Mouse (Mus musculus): ENCODE measurements around the gene Btnl2. TPM values are rescaled to one million over a fixed set of nuclear protein-coding genes. Genes with fewer than 3 reads are reported as not detected.

Btnl2 gene
- total and polyA plus RNA-seq, 3 experiments = 1.1 to 4.8 (median 2.0) TPM

DNA sequence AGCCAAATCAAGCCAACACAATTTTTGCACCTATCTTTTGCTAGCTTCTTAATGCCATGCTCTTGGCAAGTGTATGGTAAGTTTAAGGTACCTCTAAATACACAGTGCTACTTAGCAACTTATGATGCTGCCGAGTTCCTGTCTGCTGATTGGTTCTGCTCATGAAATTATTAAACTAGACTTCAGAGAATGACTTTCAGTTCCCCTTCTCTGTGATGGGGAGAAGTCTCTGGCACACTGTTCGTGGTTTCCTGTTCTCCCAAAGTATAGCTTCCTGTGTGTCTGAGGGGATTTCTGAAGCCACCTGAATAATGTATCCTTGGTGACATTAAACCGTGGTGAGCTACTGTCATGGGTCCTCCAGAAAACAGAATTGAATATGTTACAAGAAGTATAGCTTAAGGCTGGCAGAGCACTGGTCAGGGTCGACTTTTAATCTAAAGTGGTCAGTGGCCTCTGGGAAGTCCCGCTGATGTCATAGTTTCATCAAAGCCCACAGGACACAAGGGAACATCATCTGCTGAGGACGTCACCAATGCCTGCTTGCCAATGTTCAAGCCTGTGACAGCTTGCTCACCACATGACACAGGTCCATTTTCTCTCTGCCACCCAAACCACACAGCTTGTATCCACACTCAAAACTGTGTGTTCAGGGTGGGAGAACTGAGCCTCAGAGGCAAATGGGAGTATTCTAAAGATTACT lies 6.9 kb upstream of the Btnl2 start (continued):
- peak; percentile 66 for TF ChIP-seq JUND (conservative IDR thresholded peaks at IDR 0.05; ENCODE audit: low read depth, low read length)
- TF ChIP-seq NRF1 (IDR thresholded peaks at IDR 0.05; ENCODE audit: low read depth, low read length) = peak; percentile 50; the same call in 1 of the 2 replicates
- peak; percentile 51; the same call in 1 of the 2 replicates for TF ChIP-seq MAFK (IDR thresholded peaks at IDR 0.05; ENCODE audit: insufficient replicate concordance, low read length)
- TF ChIP-seq ZKSCAN1 (IDR thresholded peaks at IDR 0.05; ENCODE audit: borderline replicate concordance, low read depth, low read length) = peak; percentile 32; the same call in 1 of the 2 replicates
- no peak for TF ChIP-seq ZMIZ1 (IDR thresholded peaks at IDR 0.05; ENCODE audit: low read depth, low read length)
- TF ChIP-seq CHD1 (IDR thresholded peaks at IDR 0.05; ENCODE audit: low read depth, low read length) = no peak
- TF ChIP-seq ELF1 (IDR thresholded peaks at IDR 0.05; ENCODE audit: low read depth, low read length) = peak; percentile 36; the same call in 1 of the 2 replicates
- TF ChIP-seq USF2 (conservative IDR thresholded peaks at IDR 0.05; ENCODE audit: low read depth, low read length) = no peak; the same call in 1 of the 2 replicates
- peak; percentile 51; the same call in 1 of the 2 replicates for TF ChIP-seq POLR2A (IDR thresholded peaks at IDR 0.05; ENCODE audit: low read depth, low read length)
- TF ChIP-seq IRF4 (IDR thresholded peaks at IDR 0.05; ENCODE audit: low read depth, low read length) = peak; percentile 99
- no peak for TF ChIP-seq UBTF (IDR thresholded peaks at IDR 0.05; ENCODE audit: low read depth, low read length)

GRCm38 (mm10) chr17:34349429-34349828 lies 5.2 kb upstream of the Btnl2 start:
- Histone ChIP-seq H3K36me3 (replicated peaks in 1 of 2; ENCODE audit: control insufficient read depth in 1 of 2, insufficient read depth in 1 of 2, low read length in 1 of 2) (peaks cover 0 to 17% of the 10 kb centered on the region in 2 experiments), H3K79me2 (replicated peaks; ENCODE audit: control insufficient read depth, extremely low read depth, insufficient read depth, poor library complexity, severe bottlenecking) (peaks cover 18% of the 10 kb centered on the region), H3K9ac (ENCODE audit: insufficient read depth, low read depth) (no peak overlapping the region), H3K4me2 (ENCODE audit: insufficient read depth, low read depth, poor library complexity, severe bottlenecking) (no peak overlapping the region), H3K4me1 (ENCODE audit: control insufficient read depth in 1 of 2, insufficient read depth in 2 of 2) (peaks cover 11 to 27% of the 10 kb centered on the region in 2 experiments), H3K9me3 (replicated peaks; ENCODE audit: low read length) (peaks cover 5% of the 10 kb centered on the region), H3K27ac (ENCODE audit: insufficient read depth, low read depth) (no peak overlapping the region), H3K27me3 (replicated peaks) (no peaks in the 10 kb centered on the region), H3K4me3 (replicated peaks in 1 of 3; ENCODE audit: low read depth in 2 of 3, low read length in 2 of 3, poor library complexity in 1 of 3) (no peak overlapping the region)
- peak; percentile 86 for DNase-seq (ENCODE audit: extremely low read depth)
- in situ Hi-C loops (cut with MboI; ENCODE audit: low pct_ligation_motif_present, low pct_unique_long_range_greater_than_20kb, low sequenced_read_pairs) = loop anchor here (5.0 kb wide), 1 partner anchor 102 kb away; no protein-coding TSS in a partner anchor
- TF ChIP-seq JUND (conservative IDR thresholded peaks at IDR 0.05; ENCODE audit: low read depth, low read length) (no peak), RAD21 (IDR thresholded peaks at IDR 0.05; ENCODE audit: low read depth, low read length) (peak; percentile 68), MAFK (IDR thresholded peaks at IDR 0.05; ENCODE audit: insufficient replicate concordance, low read length) (no peak), SMC3 (IDR thresholded peaks at IDR 0.05; ENCODE audit: low read depth, low read length) (peak; percentile 74), CTCF (conservative IDR thresholded peaks at IDR 0.05 in 1 of 2, IDR thresholded peaks at IDR 0.05 in 1 of 2; ENCODE audit: low read depth in 2 of 2, low read length in 2 of 2) (peak; percentile 74 to 83)
- dilution Hi-C loops (cut with MboI; ENCODE audit: extremely low pct_ligation_motif_present, extremely low pct_unique_long_range_greater_than_20kb, low sequenced_read_pairs) = no loop called here

- peaks cover 18 to 21% of the 10 kb centered on the region in 2 experiments for H3K4me1 ChIP-seq (ENCODE audit: control insufficient read depth in 1 of 2, insufficient read depth in 2 of 2)
- H3K9me3 ChIP-seq (replicated peaks; ENCODE audit: low read length) = peaks cover 5% of the 10 kb centered on the region
- H3K27ac ChIP-seq (ENCODE audit: insufficient read depth, low read depth) = no peak overlapping the region
- no peaks in the 10 kb centered on the region for H3K27me3 ChIP-seq (replicated peaks)
- H3K79me2 ChIP-seq (replicated peaks; ENCODE audit: control insufficient read depth, extremely low read depth, insufficient read depth, poor library complexity, severe bottlenecking) = no peaks in the 10 kb centered on the region
- no peak overlapping the region for H3K4me2 ChIP-seq (ENCODE audit: insufficient read depth, low read depth, poor library complexity, severe bottlenecking)
- no peaks in the 10 kb centered on the region for H3K36me3 ChIP-seq (replicated peaks in 1 of 2; ENCODE audit: control insufficient read depth in 1 of 2, insufficient read depth in 1 of 2, low read length in 1 of 2)
- peak; percentile 77 for DNase-seq (ENCODE audit: extremely low read depth)
- dilution Hi-C loops (cut with MboI; ENCODE audit: extremely low pct_ligation_motif_present, extremely low pct_unique_long_range_greater_than_20kb, low sequenced_read_pairs) = no loop called here
- peak overlapping the region in 2 of 3 experiments; percentile 16 to 28 for H3K4me3 ChIP-seq (replicated peaks in 1 of 3; ENCODE audit: low read depth in 2 of 3, low read length in 2 of 3, poor library complexity in 1 of 3)
- in situ Hi-C loops (cut with MboI; ENCODE audit: low pct_ligation_motif_present, low pct_unique_long_range_greater_than_20kb, low sequenced_read_pairs) = no loop called here
- no peak overlapping the region for H3K9ac ChIP-seq (ENCODE audit: insufficient read depth, low read depth)
- TF ChIP-seq ELF1 (IDR thresholded peaks at IDR 0.05; ENCODE audit: low read depth, low read length) (peak; percentile 88), E2F4 (IDR thresholded peaks at IDR 0.05; ENCODE audit: insufficient replicate concordance, low read depth, low read length) (0 out of 2 replicates have a peak, but pooled peaks have one; percentile 40), NRF1 (IDR thresholded peaks at IDR 0.05; ENCODE audit: low read depth, low read length) (no peak), MAZ (IDR thresholded peaks at IDR 0.05; ENCODE audit: low read depth, low read length) (no peak), CHD2 (IDR thresholded peaks at IDR 0.05; ENCODE audit: low read length) (0 out of 2 replicates have a peak, but pooled peaks have one; percentile 58), ZNF384 (IDR thresholded peaks at IDR 0.05; ENCODE audit: low read depth, low read length) (0 out of 2 replicates have a peak, but pooled peaks have one; percentile 20), ETS1 (conservative IDR thresholded peaks at IDR 0.05; ENCODE audit: low read depth, low read length) (0 out of 2 replicates have a peak, but pooled peaks have one; percentile 11), NELFE (IDR thresholded peaks at IDR 0.05; ENCODE audit: low read depth, low read length) (0 out of 2 replicates have a peak, but pooled peaks have one; percentile 37), PAX5 (IDR thresholded peaks at IDR 0.05; ENCODE audit: low read length) (no peak), MXI1 (IDR thresholded peaks at IDR 0.05; ENCODE audit: low read depth, low read length) (no peak), TCF12 (IDR thresholded peaks at IDR 0.05; ENCODE audit: low read depth, low read length) (peak; percentile 56; the same call in 1 of the 2 replicates), TBP (conservative IDR thresholded peaks at IDR 0.05; ENCODE audit: low read depth, low read length) (peak; percentile 53; the same call in 1 of the 2 replicates), EP300 (IDR thresholded peaks at IDR 0.05; ENCODE audit: low read length) (peak; percentile 42; the same call in 1 of the 2 replicates), POLR2A (IDR thresholded peaks at IDR 0.05; ENCODE audit: low read depth, low read length) (peak; percentile 44), RCOR1 (conservative IDR thresholded peaks at IDR 0.05; ENCODE audit: low read depth, low read length) (no peak), MYC (IDR thresholded peaks at IDR 0.05; ENCODE audit: low read depth, low read length) (0 out of 2 replicates have a peak, but pooled peaks have one; percentile 50), MAX (IDR thresholded peaks at IDR 0.05; ENCODE audit: low read length) (no peak; the same call in 1 of the 2 replicates)
These were observed 318 bp downstream of the Btnl2 start for GRCm38 (mm10) chr17:34354940-34355339.
